In the genomic region with DNA sequence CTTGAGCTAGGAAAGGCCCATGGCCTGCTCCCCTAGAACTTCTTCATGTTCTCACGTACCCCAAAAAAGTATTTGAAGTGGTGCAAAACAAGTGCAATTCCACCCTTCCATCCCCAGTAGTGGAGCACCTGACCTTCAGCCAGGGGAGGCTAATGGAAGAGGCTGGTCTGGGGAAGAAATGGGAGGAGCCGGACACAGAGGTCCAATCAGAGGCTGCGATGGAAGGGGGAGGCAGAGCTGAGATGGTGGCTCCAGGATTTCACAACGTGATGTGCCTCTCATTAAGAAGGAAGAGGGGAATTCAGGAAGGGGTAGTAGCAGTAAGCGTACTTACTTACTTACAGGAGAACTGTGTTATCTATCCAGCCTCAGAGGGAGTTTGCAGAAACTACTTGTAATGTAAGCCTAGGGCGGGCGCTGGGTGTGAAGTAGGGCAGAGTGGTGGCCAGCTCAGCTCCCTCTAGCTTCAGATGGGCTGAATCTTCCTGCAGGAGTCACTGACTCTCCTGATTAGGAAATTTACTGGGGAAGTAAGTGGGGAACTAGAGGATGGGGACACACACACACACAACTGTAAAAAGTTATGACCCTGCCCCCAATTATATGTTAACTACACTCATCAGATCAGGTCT, we compare ENCODE assay signal across 9 mouse cellular contexts.
DNase-seq lines count a peak whose midpoint lies in the region; ATAC-seq and TF ChIP-seq lines count a peak whose summit lies in the region.
"Had no signal": no experiment of that assay in that cellular context is flagged by ENCODE, and none has a peak within 500 bp of the region (broad histone marks: within the 10 kb centered on the region; RNA-seq: fewer than 3 reads in every experiment).

No protein-coding gene starts in this region.

- no peak for ATAC-seq in heart, embryonic 13.5 days (ENCODE audit: extremely low read depth, insufficient number of reproducible peaks, low FRiP score, low TSS enrichment)
- no peak for ATAC-seq in erythroblast, adult 5-6 weeks (replicated peaks; ENCODE audit: low FRiP score, poor library complexity, severe bottlenecking)
- no peak for ATAC-seq in megakaryocyte progenitor cell, adult 5-6 weeks (replicated peaks; ENCODE audit: poor library complexity)

- H3K4me3 ChIP-seq in heart, embryonic 13.5 days: no peak overlapping the region
- H3K4me3 ChIP-seq: erythroblast, embryonic 14.5 days had no signal

- TF ChIP-seq CTCF in brain, embryonic 14.5 days (IDR thresholded peaks at IDR 0.05; ENCODE audit: borderline replicate concordance, extremely low read depth, insufficient read depth, insufficient read length): no peak

- DNase-seq in heart, postnatal 10 days: no peak
- DNase-seq in brain, embryonic 14.5 days (ENCODE audit: low read depth): peak; percentile 40
- peak; percentile 8 for DNase-seq in kidney, adult 9 months
- DNase-seq in lung, postnatal 14 days: peak; percentile 20
- DNase-seq in spleen, adult 18-20 months: no peak

- H3K9ac ChIP-seq in heart, embryonic 13.5 days: no peak overlapping the region

- H3K27ac ChIP-seq in heart, embryonic 13.5 days (replicated peaks): no peak overlapping the region

- 14% methylated on average over 7 of the region's 7 CpGs for WGBS in heart, embryonic 13.5 days

- H3K4me2 ChIP-seq in heart, embryonic 13.5 days: peak overlapping the region; percentile 30

- peaks cover 48% of the 10 kb centered on the region for H3K27me3 ChIP-seq in heart, embryonic 13.5 days (replicated peaks)

- no peaks in the 10 kb centered on the region for H3K9me3 ChIP-seq in heart, embryonic 13.5 days

- no peaks in the 10 kb centered on the region for H3K36me3 ChIP-seq in heart, embryonic 13.5 days

- intact Hi-C loops in heart, postnatal 10 days (cut with DNase I): no loop called here

- TF ChIP-seq POLR2A in brain, embryonic 14.5 days (IDR thresholded peaks at IDR 0.05; ENCODE audit: borderline replicate concordance, extremely low read depth, insufficient read depth, insufficient read length, poor library complexity, severe bottlenecking): no peak

- 0 out of 2 replicates have a peak, but pooled peaks cover 2% of the 10 kb centered on the region for H3K4me1 ChIP-seq in heart, embryonic 13.5 days

Comparison
In these comparisons a context has a peak if more than half of its experiments do, and no peak if none do; other contexts are left out.
1. DNase-seq: peak in brain, embryonic 14.5 days (single experiment), kidney, adult 9 months (single experiment) and lung, postnatal 14 days (single experiment); none in heart, postnatal 10 days (0 of 2) and spleen, adult 18-20 months (0 of 2).